Mouse (Mus musculus) embryonic stem cell, embryonic (primary cell): ENCODE results near the gene Dppa4.

ENCODE experiments used
- CTCF ChIA-PET, 4 experiments: fragments of 300-600 bp in 2 of 4; fragments of 350-600 bp in 2 of 4; sonication (Branson Sonifier 250); formaldehyde crosslinking; loops; one replicate each; lab custom pipeline; 2022; ENCODE audit warnings: inconsistent platforms in 2 of 4; lab: Charles Lee
- POLR2A ChIA-PET, 4 experiments: fragments of 300-600 bp in 2 of 4; fragments of 350-600 bp in 2 of 4; sonication (Branson Sonifier 250); formaldehyde crosslinking; loops; one replicate each; lab custom pipeline; 2022; ENCODE audit warnings: antibody characterized with exemption in 4 of 4, inconsistent platforms in 1 of 4; lab: Charles Lee

Gene Dppa4

DNA sequence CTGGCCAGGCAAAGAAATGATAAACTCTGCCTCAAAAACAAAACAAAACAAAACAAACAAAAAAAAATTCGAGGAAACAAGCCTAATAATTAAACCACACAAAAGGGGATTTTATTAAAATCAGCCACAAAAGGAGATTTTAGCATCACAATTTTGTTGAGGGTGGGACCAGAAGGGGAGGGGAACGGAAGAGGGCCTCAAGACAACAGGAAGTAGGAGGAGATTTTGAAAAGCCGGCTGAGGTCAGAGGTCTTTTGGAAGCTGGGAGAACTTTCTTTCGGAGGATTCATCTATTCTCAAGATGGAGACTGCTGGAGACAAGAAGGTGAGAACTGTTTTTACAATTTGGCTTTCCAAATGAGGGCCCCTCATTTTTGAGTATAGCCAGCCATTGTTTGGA is at the start of gene Dppa4:
Dppa4 (plus strand) TSS at position 217 of the 400 bp plus-strand sequence.
- POLR2A ChIA-PET = interaction anchor here in 3 of 4 experiments (0.6 to 3.5 kb wide), 9 partner anchors 20 to 327 kb away, joined by 3 to 18 read pairs (median 9); partner anchors contain the start of gene Dppa2 (in 2 of the 3)
- CTCF ChIA-PET = interaction anchor here in 1 of 4 experiments (0.6 to 0.7 kb wide), 2 partner anchors 10 to 18 kb away, joined by 3 to 6 read pairs; no protein-coding TSS in a partner anchor

DNA sequence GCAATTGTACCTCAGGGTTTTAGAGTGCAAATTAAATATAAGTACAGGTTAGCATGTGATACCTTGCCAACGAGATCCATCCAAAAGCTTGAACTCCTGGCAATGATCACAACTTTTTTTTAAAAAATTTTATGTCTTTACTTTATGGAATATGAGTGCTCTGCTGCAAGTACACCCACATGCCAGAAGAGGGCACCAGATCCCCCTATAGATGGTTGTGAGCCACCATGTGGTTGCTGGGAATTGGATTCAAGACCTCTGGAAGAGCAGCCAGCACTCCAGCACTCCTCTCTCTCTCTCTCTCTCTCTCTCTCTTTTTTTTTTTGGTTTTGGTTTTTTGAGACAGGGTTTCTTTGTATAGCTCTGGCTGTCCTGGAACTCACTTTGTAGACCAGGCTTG is 48.5 kb upstream of the Dppa4 start:
- CTCF ChIA-PET = interaction anchor here (0.6 to 0.9 kb wide), 7 partner anchors 9 to 1970 kb away, joined by 3 to 5 read pairs (median 4); no protein-coding TSS in a partner anchor
- POLR2A ChIA-PET = interaction anchor here in 1 of 4 experiments (0.6 to 0.7 kb wide), 2 partner anchors 41 to 768 kb away, joined by 3 to 5 read pairs; no protein-coding TSS in a partner anchor

DNA sequence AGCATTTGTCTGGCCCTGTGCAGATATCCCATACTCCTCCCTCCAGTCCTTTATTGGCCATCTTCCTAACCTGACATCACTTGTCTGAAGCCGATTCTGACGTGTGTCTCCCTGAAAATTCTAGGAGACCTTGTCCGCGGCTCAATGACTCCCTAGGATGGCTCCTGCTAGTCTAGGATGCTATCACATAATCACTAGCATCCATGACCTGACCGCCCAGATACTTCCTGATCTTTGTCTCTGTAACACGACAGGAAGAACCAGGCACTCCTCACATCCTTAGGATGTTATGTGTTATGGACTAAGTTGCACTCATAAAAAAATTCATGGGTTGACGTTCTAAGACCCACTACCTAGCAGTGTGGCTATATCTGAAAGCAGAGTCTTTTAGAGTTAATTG is 45.9 kb upstream of the Dppa4 start:
- ChIA-PET POLR2A (no interaction called here), CTCF (no interaction called here)

DNA sequence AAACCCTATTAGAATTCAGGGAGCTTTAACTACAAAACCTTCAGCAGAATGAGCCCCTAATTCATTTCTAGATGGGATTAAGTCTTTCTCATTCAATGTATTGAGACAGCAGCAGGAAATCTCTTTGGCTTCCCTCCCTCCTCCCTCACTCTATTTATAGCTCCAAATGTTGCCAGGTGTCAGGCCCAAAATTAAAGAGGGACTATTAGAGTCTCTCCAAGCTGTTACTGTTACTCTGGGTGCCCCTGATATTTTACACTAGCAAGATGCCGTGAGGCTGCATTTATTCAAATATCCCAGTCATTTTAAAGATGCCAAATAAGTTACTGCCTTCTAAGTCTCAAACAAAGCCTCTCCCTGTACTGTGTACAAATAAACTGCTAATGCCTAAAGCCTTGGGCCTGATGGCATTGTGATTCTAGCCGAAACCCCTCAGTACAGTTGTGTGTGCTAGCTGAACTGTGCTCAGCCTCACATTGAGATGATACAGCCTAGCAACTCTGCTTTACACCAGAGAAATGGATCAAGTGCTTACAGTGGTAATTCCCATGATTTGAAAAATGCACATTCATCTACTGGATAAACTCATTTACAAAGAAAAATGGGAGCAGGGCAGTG is 36.4 kb upstream of the Dppa4 start:
- ChIA-PET POLR2A (interaction anchor here in 1 of 4 experiments (0.6 kb wide), 1 partner anchor 14 kb away, joined by 3 read pairs; no protein-coding TSS in a partner anchor), CTCF (no interaction called here)

DNA sequence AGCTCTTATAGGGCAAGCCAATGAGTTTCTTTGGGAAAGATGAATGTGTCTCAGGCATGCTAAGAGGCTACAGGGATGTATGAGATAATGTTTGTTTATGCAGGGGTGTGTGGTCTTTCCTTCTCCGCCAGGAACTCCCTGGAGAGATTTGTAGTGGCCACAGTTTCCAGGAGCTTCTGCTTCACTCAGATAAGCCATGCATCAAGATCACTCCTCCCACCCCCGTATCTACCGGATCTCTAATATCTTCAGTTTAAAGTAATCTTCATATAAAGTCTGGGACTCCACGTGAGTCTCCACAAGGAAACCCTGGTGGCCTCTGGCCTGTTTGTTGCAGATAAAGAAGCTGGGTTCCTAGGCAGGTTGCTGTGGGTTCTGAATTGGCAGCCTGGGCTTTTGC is 30.7 kb upstream of the Dppa4 start:
- POLR2A ChIA-PET = interaction anchor here in 1 of 4 experiments (0.8 kb wide), 1 partner anchor 512 kb away, joined by 3 read pairs; no protein-coding TSS in a partner anchor
- CTCF ChIA-PET = interaction anchor here in 1 of 4 experiments (0.6 kb wide), 1 partner anchor 11 kb away, joined by 3 read pairs; no protein-coding TSS in a partner anchor

DNA sequence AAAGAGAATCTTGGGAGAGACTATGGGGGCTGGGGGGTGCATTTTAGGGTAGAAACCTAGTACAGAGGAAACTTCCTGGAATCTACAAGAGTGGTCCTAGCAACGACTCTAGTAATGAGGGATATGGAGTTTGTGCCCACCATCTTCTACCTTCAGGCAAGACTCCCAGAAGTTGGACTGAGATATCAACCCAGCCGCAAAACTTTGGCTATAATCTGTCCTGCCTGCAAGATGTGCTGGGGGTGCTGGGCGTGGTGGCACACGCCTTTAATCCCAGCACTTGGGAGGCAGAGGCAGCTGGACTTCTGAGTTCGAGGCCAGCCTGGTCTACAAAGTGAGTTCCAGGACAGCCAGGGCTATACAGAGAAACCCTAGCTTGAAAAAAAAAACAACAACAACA is 28.9 kb upstream of the Dppa4 start:
- CTCF ChIA-PET = no interaction called here
- POLR2A ChIA-PET = interaction anchor here in 1 of 4 experiments (0.8 kb wide), 1 partner anchor 731 kb away, joined by 4 read pairs; no protein-coding TSS in a partner anchor

DNA sequence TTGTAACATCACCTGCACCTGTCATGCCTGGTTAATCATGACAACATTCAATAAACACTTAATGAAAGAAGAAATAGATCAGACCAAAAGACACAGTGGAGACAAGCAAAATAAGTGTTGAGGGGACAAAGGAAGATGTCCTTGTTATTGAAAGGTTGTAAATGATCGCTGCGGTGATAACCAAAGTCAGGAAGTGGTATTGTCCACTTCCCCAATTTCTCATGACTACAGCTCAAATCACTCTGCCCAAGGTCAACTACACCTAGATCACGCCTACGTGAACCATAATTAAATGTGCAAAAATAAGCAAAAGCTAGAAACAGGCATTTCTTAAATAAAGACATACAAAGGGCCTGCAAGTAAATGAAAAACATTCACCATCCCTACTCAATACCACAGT is 24.0 kb upstream of the Dppa4 start:
- ChIA-PET POLR2A (no interaction called here), CTCF (no interaction called here)

DNA sequence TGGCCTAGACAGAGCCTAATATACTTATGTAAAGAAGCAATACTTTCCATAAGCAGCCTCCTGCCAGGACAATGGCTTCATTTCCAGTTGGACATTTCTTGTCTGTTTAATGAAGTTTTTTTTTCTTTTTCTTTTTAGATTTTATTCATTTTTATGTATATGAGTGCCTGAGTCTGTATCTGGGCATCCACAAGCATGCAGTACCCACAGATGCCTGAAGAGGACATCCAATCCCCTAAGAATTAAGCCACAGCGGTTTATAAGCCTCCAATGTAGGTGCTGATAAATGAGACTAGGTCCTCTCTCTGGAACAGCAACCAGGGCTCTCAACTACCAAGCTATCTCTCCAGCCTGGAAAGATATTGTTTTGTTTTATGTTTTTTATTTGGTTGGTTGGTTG is 20.6 kb upstream of the Dppa4 start:
- CTCF ChIA-PET = interaction anchor here in 1 of 4 experiments (0.6 kb wide), 1 partner anchor 119 kb away, joined by 3 read pairs; no protein-coding TSS in a partner anchor

DNA sequence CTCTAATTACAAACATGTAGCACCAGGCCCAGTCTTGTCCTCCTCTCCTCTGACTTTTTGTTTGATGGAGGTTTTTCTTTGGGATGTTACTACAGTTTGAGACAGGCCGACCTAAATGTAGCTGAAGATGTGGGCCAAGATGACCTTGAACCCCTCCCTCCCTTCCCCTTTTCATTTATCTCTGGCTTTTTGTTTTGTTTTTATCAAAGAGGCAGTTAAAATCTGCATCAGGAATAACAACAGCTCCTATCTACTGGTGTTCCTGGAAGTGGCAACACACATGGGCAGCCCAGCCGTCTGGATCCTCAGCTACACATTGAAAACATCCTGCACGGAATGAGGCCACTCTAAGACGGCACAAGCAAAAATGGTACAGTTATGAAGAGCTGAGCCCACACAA is 17.7 kb upstream of the Dppa4 start:
- CTCF ChIA-PET = interaction anchor here in 1 of 4 experiments (0.6 to 0.7 kb wide), 2 partner anchors 18 to 26 kb away, joined by 3 to 6 read pairs; partner anchors contain the start of gene Dppa4

More for the DNA sequence above, 20.6 kb upstream of the Dppa4 start:
- POLR2A ChIA-PET = interaction anchor here in 1 of 4 experiments (1.0 kb wide), 1 partner anchor 47 kb away, joined by 5 read pairs; no protein-coding TSS in a partner anchor

DNA sequence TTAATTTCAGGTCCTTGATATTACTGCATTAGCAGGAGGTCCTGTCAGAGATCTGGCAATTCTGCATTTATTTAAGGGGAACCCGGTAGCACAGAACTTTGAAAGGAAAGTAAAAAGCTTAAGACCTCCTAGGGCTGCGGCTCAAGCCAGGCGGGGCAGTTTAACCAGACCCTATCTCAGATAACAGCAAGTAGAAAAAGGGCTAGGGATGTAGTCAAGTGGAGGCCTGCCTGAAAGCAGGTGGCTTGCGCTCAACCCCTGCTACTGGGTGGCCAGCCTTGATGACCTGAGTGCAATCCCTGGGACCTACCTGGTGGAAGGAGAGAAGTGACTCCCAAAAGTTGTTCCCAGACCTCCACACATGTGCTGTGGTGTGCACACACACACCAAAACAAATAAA is 6.6 kb upstream of the Dppa4 start:
- CTCF ChIA-PET = no interaction called here
- POLR2A ChIA-PET = interaction anchor here in 1 of 4 experiments (0.7 kb wide), 1 partner anchor 29 kb away, joined by 3 read pairs; no protein-coding TSS in a partner anchor

More for the DNA sequence above, 17.7 kb upstream of the Dppa4 start:
- POLR2A ChIA-PET = interaction anchor here in 1 of 4 experiments (0.5 kb wide), 1 partner anchor 20 kb away, joined by 3 read pairs; no protein-coding TSS in a partner anchor

DNA sequence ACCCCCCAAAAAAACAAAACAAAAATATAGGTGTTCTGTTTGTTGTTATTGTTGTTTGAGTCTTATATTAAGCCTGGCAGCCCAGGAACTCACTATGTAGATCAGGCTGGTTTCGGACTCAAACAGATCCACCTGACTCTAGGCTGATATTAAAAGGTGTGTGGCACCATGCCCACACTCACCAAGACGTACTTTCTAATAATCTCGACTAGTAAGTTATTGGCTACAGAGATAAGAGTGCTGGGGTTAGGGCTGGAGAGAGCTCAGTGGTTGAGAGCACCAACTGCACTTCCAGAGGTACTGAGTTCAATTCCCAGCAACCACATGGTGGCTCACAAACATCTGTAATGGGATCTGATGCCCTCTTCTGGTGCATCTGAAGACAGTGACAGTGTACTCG is 2.6 kb upstream of the Dppa4 start:
- POLR2A ChIA-PET = interaction anchor here in 3 of 4 experiments (0.7 to 2.9 kb wide), 8 partner anchors 12 to 331 kb away, joined by 3 to 13 read pairs (median 6); partner anchors contain the start of gene Dppa2 (in 1 of the 3)
- CTCF ChIA-PET = interaction anchor here (0.5 to 2.0 kb wide), 7 partner anchors 12 to 588 kb away, joined by 3 to 6 read pairs (median 4); no protein-coding TSS in a partner anchor

DNA sequence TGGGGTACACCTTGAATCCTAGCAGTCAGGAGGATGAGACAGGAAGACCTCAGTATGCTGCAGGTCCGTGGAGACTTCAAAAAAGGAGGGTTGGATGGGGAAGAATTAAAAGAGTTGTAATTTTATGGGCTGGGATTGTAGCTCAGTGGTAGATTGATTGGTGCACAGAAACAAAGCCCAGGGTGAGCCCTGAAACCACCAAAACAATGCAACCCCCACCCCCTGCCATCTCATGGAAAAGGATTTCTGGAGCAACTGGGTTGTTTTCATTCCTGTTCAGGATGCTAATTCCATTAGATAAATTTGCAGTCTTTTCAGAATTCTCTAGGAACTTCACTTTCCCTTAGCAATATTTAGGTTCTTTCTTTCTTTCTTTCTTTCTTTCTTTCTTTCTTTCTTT is 732 bp upstream of the Dppa4 start:
- ChIA-PET CTCF (interaction anchor here in 3 of 4 experiments (0.7 to 2.0 kb wide), 4 partner anchors 11 to 32 kb away, joined by 5 to 10 read pairs (median 6); no protein-coding TSS in a partner anchor), POLR2A (interaction anchor here in 2 of 4 experiments (0.6 to 3.5 kb wide), 11 partner anchors 12 to 1782 kb away, joined by 3 to 18 read pairs (median 4); partner anchors contain the start of gene Dppa2 (in 1 of the 2))

DNA sequence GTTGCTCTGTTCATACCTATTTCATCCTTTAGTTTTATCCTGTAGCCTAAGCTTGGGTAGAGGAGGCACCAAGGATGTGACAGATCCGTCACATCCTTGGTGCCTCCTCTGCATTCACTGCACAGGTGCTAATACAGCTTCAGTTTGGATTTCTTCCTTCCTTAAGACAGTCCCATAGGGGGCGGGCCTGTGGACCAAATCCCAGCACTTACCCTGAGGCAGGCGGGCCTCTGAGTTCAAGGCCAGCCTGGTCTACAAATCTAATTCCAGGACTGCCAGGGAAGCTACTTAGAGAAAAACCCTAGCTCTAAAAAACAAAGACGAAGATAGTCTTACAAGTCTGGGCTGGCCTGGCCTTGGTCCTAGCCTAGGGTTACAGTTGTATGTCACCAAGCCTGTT is 2.0 kb downstream of the Dppa4 start:
- ChIA-PET CTCF (interaction anchor here in 1 of 4 experiments (0.6 kb wide), 1 partner anchor 535 kb away, joined by 4 read pairs; no protein-coding TSS in a partner anchor), POLR2A (interaction anchor here (0.6 to 2.3 kb wide), 11 partner anchors 10 to 72 kb away, joined by 3 to 12 read pairs (median 4); partner anchors contain the start of gene Dppa2 (in 1 of the 4))

DNA sequence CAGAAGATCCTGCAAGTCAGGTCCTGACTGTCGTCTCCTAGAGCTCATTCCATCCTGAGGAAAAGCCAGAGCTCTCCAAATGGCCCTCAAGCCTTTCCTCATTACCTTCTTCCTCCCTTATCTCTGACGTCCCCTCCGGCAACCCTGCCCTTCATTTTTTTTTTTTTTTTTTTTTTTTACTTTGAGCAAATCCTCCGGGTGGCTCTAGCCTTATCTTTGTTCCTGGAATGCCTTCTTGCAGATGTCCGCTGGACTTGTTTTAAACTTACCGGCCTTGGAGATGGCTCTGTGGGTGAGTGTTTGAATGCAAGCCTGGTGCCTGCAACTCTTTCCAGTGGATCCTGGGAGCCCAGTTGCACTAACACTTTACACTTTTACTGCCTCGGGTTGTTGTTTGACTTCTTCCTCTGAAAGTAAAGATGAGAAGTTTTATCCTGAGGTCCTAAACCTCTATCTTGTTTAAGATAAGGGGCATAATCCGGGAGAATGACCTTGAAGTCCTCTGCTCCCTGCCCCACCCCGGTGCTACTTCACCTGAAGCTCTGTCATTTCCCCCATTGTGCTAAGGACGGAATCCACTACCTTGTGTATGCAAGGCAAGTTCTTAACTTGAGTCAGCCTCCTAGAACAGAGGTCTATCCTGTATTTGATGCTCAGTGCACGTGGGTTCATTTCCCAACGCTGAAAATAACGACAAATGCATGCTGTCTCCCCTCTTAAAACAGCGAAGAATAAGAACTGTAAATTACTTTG is 14.0 kb downstream of the Dppa4 start:
- CTCF ChIA-PET = interaction anchor here in 1 of 4 experiments (1.1 kb wide), 1 partner anchor 17 kb away, joined by 4 read pairs; no protein-coding TSS in a partner anchor
- POLR2A ChIA-PET = interaction anchor here (0.7 to 3.5 kb wide), 9 partner anchors 12 to 332 kb away, joined by 3 to 20 read pairs (median 4); no protein-coding TSS in a partner anchor

DNA sequence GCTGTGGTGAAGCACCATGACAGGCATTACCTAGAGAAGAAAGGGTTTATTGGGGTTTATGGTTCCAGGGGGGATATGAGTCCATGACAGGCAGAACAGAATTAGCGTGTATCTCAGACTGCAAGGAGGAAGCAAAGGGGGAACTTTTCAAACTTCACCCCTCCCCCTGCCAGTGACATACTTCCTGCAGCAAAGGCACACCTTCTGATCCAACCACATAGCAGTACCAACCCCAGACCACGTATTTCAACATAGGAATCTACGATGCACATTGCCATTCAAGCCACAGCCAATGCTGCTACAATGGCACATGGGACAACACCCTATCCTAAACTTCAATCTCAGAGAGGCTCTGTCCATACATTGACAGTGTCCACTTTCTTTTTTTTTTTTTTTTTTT is 16.4 kb downstream of the Dppa4 start:
- POLR2A ChIA-PET = interaction anchor here in 1 of 4 experiments (0.7 to 0.9 kb wide), 2 partner anchors 8 to 84 kb away, joined by 4 to 6 read pairs; no protein-coding TSS in a partner anchor
- CTCF ChIA-PET = interaction anchor here in 2 of 4 experiments (0.6 kb wide), 2 partner anchors 13 to 312 kb away, joined by 3 read pairs; no protein-coding TSS in a partner anchor

DNA sequence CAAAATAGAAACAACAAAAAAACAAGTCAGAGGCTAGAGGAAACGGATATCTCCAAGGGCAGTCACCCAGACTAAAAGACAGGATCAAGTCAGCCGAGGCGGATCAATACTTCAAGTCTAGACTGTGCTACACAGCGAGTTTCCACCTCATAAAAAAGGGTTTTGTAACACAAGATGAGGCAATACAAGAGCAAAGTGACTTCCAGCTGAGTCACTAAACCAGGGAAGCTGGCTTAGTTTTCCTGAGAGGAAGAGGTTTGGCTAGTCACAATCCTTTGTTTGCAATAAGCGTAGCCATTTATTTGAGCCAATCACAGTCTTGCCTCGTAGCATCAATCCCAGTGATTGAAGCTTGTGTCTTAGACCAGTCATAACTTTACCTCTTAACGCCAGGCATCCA is 20.0 kb downstream of the Dppa4 start, which contains the start of gene Dppa2:
Dppa2 (plus strand) TSS at position 400 of the 400 bp plus-strand sequence.
- CTCF ChIA-PET = interaction anchor here in 1 of 4 experiments (0.6 kb wide), 1 partner anchor 24 kb away, joined by 5 read pairs; no protein-coding TSS in a partner anchor

DNA sequence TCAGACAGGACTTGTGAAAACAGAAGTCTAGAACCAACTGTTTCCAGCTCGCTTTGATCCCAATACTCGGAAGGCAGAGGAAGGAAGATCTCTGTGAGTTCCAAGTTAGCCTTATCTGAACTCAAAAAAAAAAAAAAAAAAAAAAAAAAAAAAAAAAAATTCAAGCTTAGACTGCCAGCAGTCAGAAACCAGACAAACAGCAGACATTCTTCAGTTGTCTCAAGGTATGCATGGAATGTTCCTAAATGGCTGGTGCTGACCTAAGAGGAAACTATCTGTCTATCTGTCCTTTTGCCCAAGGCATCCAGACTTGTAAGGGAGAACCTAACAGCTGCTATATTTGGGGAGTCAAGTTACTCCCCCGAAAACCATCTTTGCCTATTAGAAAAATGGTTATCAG is 20.4 kb downstream of the Dppa4 start:
- CTCF ChIA-PET = interaction anchor here in 1 of 4 experiments (0.6 kb wide), 1 partner anchor 24 kb away, joined by 5 read pairs; no protein-coding TSS in a partner anchor
- POLR2A ChIA-PET = interaction anchor here (0.6 to 3.5 kb wide), 30 partner anchors 8 to 514 kb away, joined by 3 to 34 read pairs (median 4); partner anchors contain the start of genes Dppa4 (in 3 of the 4) and Morc1 (in 1 of the 4)

More for the DNA sequence above, 20.0 kb downstream of the Dppa4 start, which contains the start of gene Dppa2:
- POLR2A ChIA-PET = interaction anchor here (0.6 to 3.5 kb wide), 27 partner anchors 8 to 326 kb away, joined by 3 to 34 read pairs (median 4); partner anchors contain the start of genes Dppa4 (in 2 of the 4) and Morc1 (in 1 of the 4)
